Mouse (Mus musculus) C2C12 (cell line): ENCODE data around the gene Lmcd1. TPM values are rescaled to one million over a fixed set of nuclear protein-coding genes. Genes with fewer than 3 reads are reported as not detected.
A peak's percentile ranks its signal among the peaks of the same experiment; 100 is the strongest.

Experiments used
- H3K27me3 ChIP-seq: one replicate; pipeline ENCODE4 v1.6.1; 2011; ENCODE audit not compliant: control insufficient read depth, insufficient read depth, insufficient read length
- H3K36me3 ChIP-seq: one replicate; pipeline ENCODE4 v1.6.1; 2011; ENCODE audit not compliant: control insufficient read depth, insufficient read depth
- H3K4me3 ChIP-seq: one replicate; pipeline ENCODE4 v1.5.1; 2011; ENCODE audit warnings: mild to moderate bottlenecking, control low read depth; ENCODE audit not compliant: poor library complexity, insufficient read depth, severe bottlenecking
- H3K79me2 ChIP-seq: one replicate; pipeline ENCODE4 v1.6.1; 2011; ENCODE audit not compliant: control insufficient read depth, insufficient read depth
- H3K79me3 ChIP-seq: one replicate; pipeline ENCODE4 v1.6.1; 2011; ENCODE audit warnings: low read depth, control low read depth
- H3ac ChIP-seq: one replicate; pipeline ENCODE3; 2011; ENCODE audit warnings: low read depth; ENCODE audit not compliant: control insufficient read depth, insufficient read length
- CEBPB ChIP-seq: IDR thresholded peaks from one replicate; pipeline ENCODE4 v1.6.1; 2011; ENCODE audit warnings: low read depth, mild to moderate bottlenecking, control low read depth, moderate library complexity
- CTCF ChIP-seq: IDR thresholded peaks from one replicate; pipeline ENCODE4 v1.5.1; 2011; ENCODE audit not compliant: control insufficient read depth, insufficient read depth, insufficient read length
- FOSL1 ChIP-seq: IDR thresholded peaks from one replicate; pipeline ENCODE4 v1.8.0; 2011; ENCODE audit warnings: mild to moderate bottlenecking, low read length; ENCODE audit not compliant: poor library complexity, insufficient read depth, severe bottlenecking
- MAX ChIP-seq: IDR thresholded peaks from one replicate; pipeline ENCODE4 v1.6.1; 2011; ENCODE audit warnings: mild to moderate bottlenecking, control low read depth
- MYOD1 ChIP-seq: IDR thresholded peaks from one replicate; pipeline ENCODE4 v1.6.1; 2011; ENCODE audit warnings: low read depth; ENCODE audit not compliant: control insufficient read depth, insufficient read length
- MYOG ChIP-seq: IDR thresholded peaks from one replicate; pipeline ENCODE4 v1.6.1; 2011; ENCODE audit not compliant: control insufficient read depth, insufficient read length; ENCODE audit errors: extremely low read depth
- USF1 ChIP-seq: IDR thresholded peaks from one replicate; pipeline ENCODE4 v1.6.1; 2011; ENCODE audit warnings: low read depth, mild to moderate bottlenecking, control low read depth, moderate library complexity
- polyA plus RNA-seq: library from polyadenylated mRNA; unstranded; fragments of >200 nt; fragmentation: generic; extraction: Trizol; gene quantifications from one replicate; pipeline ENCODE4 v1.2.1, GENCODE M21; 2012; ENCODE audit warnings: missing spikeins

Gene Lmcd1
- polyA plus RNA-seq, 1 experiment: 1.8 TPM

- TF ChIP-seq CTCF (no peak), USF1 (peak; percentile 2)
- Histone ChIP-seq H3K79me3 (no peaks in the 10 kb centered on the region), H3K27me3 (no peaks in the 10 kb centered on the region), H3K4me3 (no peak overlapping the region), H3ac (no peak overlapping the region), H3K79me2 (no peaks in the 10 kb centered on the region), H3K36me3 (no peaks in the 10 kb centered on the region)
Observed at GRCm38 (mm10) chr6:112280161-112280560, 6.6 kb downstream of the Lmcd1 start.

DNA sequence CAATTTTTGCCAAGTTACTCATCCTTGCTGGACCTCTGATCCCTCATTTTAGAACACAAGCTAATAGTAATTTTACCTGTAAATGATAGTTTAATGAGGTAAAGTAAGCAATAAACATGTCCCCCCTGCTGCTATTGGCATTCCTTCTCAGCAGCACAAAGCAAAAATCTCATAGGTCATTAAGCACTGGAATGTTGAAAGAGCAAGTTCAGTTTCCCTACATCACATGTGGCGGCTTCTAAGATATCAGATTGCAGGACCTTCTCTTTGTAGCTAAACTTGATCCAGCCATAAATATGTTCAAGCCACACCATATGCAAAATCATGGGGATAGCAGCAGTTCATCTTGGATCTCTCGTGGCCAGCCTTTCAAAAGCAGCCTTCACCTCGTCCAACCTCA, 7.4 kb downstream of the Lmcd1 start:
- Histone ChIP-seq H3K4me3 (no peak overlapping the region), H3K36me3 (no peaks in the 10 kb centered on the region), H3ac (no peak overlapping the region), H3K79me3 (no peaks in the 10 kb centered on the region), H3K27me3 (no peaks in the 10 kb centered on the region), H3K79me2 (no peaks in the 10 kb centered on the region)
- no peak for TF ChIP-seq MYOG
- no peak for TF ChIP-seq FOSL1
- no peak for TF ChIP-seq MYOD1
- no peak for TF ChIP-seq CEBPB
- no peak for TF ChIP-seq USF1
- no peak for TF ChIP-seq MAX
- TF ChIP-seq CTCF: no peak

DNA sequence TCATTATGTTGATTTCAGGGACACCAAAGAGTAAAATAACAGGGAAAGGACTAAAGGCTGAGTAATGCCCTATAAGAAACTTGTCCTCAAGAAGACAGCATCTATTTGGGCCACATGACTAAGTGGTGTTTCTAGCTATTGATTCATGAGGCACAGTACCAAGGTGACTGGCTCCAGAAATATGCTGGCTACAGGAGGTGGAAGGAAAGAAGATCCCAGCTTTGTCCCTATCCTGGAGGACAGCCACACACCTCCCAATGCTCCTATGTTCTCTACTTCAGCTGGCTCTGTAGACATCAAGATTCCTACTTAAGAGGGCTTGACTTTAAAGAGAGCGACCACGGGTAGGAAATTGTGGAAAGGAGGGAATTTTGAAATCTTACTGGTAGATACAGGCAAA, 8.4 kb downstream of the Lmcd1 start:
- Histone ChIP-seq H3K79me2 (no peaks in the 10 kb centered on the region), H3K4me3 (no peak overlapping the region)
- TF ChIP-seq MYOG: no peak
- TF ChIP-seq USF1: peak; percentile 37
- no peak for TF ChIP-seq CTCF
- no peak for TF ChIP-seq MAX
- no peak for TF ChIP-seq MYOD1
- TF ChIP-seq FOSL1: no peak

GRCm38 (mm10) chr6:112284087-112284486, 10.5 kb downstream of the Lmcd1 start:
- no peak overlapping the region for H3K4me3 ChIP-seq
- H3K79me2 ChIP-seq: no peaks in the 10 kb centered on the region
- H3K36me3 ChIP-seq: no peaks in the 10 kb centered on the region
- no peaks in the 10 kb centered on the region for H3K79me3 ChIP-seq
- TF ChIP-seq USF1 (no peak), CEBPB (no peak), MAX (no peak), MYOG (no peak), CTCF (no peak), FOSL1 (no peak), MYOD1 (no peak)
- H3K27me3 ChIP-seq: no peaks in the 10 kb centered on the region
- no peak overlapping the region for H3ac ChIP-seq

More for the DNA sequence above, 8.4 kb downstream of the Lmcd1 start:
- Histone ChIP-seq H3K79me3 (no peaks in the 10 kb centered on the region), H3ac (no peak overlapping the region), H3K27me3 (no peaks in the 10 kb centered on the region), H3K36me3 (no peaks in the 10 kb centered on the region)

DNA sequence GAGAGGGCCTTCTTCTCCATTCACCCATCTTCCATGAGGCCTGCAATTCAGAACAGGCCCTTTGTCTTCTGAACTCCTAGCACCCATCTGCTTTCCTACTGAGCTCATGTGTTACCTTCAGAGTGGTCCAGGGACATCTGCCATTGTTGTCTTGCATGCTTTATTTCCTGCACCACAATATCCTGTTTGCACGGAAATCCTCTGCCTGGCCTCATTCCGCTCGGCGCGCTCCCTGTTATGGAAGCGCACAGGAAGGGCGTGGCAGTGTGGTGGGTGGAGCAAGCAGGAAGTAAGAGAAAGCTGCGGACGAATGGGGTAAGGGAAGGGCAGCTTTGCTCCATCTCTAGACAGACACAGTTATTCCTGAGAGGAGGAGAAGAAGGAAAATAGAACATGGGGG, 14.1 kb downstream of the Lmcd1 start:
- no peak overlapping the region for H3K4me3 ChIP-seq

DNA sequence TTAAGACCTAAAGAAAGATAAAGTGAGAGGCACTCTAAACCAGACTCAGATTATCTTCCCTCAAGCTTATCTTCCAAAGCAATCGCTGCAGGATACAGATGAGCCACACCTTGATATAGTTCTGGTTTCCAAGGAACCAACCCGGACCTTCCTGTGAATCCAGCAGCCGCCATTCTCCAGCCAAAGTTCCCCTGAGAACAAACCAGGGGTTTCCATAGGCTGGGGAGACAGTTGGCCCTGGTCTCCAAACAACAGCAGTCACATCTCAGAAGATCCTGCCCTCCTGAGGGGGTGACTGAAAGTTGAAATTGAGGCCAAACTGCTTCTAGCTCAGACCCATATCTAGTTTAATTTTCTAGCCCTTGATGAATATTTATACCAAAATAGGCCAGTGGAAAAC, 14.7 kb downstream of the Lmcd1 start:
- no peaks in the 10 kb centered on the region for H3K79me2 ChIP-seq
- no peak overlapping the region for H3K4me3 ChIP-seq
- TF ChIP-seq USF1: no peak
- TF ChIP-seq MYOD1: no peak
- no peak for TF ChIP-seq FOSL1
- TF ChIP-seq MAX: no peak
- no peak for TF ChIP-seq CTCF
- no peak for TF ChIP-seq MYOG
- no peak for TF ChIP-seq CEBPB
- no peaks in the 10 kb centered on the region for H3K36me3 ChIP-seq
- no peaks in the 10 kb centered on the region for H3K79me3 ChIP-seq
- no peak overlapping the region for H3ac ChIP-seq
- no peaks in the 10 kb centered on the region for H3K27me3 ChIP-seq

More for the DNA sequence above, 14.1 kb downstream of the Lmcd1 start:
- H3K79me3 ChIP-seq: no peaks in the 10 kb centered on the region
- no peaks in the 10 kb centered on the region for H3K79me2 ChIP-seq
- no peaks in the 10 kb centered on the region for H3K36me3 ChIP-seq
- no peak overlapping the region for H3ac ChIP-seq
- H3K27me3 ChIP-seq: no peaks in the 10 kb centered on the region
- TF ChIP-seq USF1 (no peak), CTCF (no peak), CEBPB (no peak), MAX (no peak), MYOG (no peak), MYOD1 (no peak), FOSL1 (no peak)

GRCm38 (mm10) chr6:112291146-112291545, 17.6 kb downstream of the Lmcd1 start:
- H3K36me3 ChIP-seq: no peaks in the 10 kb centered on the region

More at GRCm38 (mm10) chr6:112291146-112291545, 17.6 kb downstream of the Lmcd1 start:
- Histone ChIP-seq H3K27me3 (no peaks in the 10 kb centered on the region), H3ac (no peak overlapping the region), H3K79me3 (no peaks in the 10 kb centered on the region), H3K4me3 (no peak overlapping the region), H3K79me2 (no peaks in the 10 kb centered on the region)
- TF ChIP-seq FOSL1: no peak
- TF ChIP-seq MAX: no peak
- no peak for TF ChIP-seq MYOD1
- TF ChIP-seq CEBPB: no peak
- no peak for TF ChIP-seq MYOG
- no peak for TF ChIP-seq CTCF
- no peak for TF ChIP-seq USF1
